Mouse (Mus musculus) embryonic fibroblast, embryonic 13.5 days (primary cell): ENCODE results near the gene Shisal2b.

Source experiments
- CTCF ChIP-seq: IDR thresholded peaks from 2 replicates; pipeline ENCODE4 v1.5.1; 2011; ENCODE audit warnings: mild to moderate bottlenecking, control low read depth, low read length, moderate library complexity, borderline replicate concordance; ENCODE audit not compliant: insufficient read depth
- POLR2A ChIP-seq: IDR thresholded peaks from 2 replicates; pipeline ENCODE4 v1.6.1; 2011; ENCODE audit warnings: low read depth, mild to moderate bottlenecking, control low read depth, low read length, moderate library complexity

DNA sequence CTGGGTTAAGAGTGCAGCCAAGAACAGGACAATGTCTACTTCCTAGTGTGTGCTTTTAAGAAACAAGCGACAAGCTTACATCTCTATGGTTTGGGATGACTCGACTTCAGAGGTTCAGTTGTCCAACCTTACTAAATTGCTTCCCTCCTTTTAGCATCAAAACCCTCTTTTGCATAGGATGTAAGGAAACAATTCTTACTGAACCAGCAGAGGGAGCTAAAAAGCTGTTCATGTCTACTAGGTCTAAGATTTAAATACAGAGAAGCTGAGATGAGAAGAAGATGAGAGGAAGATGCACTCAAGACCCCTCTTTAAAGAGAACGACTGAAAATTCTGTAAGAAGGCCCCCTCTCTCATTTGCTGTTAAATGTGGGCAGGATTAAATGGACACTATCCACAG, 58.0 kb downstream of the Shisal2b start:
- no peak for TF ChIP-seq CTCF
- TF ChIP-seq POLR2A, result no peak
